Mouse (Mus musculus) brown adipose tissue, adult 24 weeks (tissue): ENCODE results near the gene Tpsb2. TPM values are rescaled to one million over a fixed set of nuclear protein-coding genes. Genes with fewer than 3 reads are reported as not detected.

Source experiments
- H3K27ac ChIP-seq: fragments of 200-500 bp; replicated peaks from 2 replicates; pipeline ENCODE4 v1.5.1; 2012; ENCODE audit warnings: low read depth, mild to moderate bottlenecking, low read length
- H3K4me1 ChIP-seq: fragments of 200-500 bp; 2 replicates; pipeline ENCODE4 v1.6.1; 2012; ENCODE audit warnings: low read length, mixed read lengths; ENCODE audit not compliant: control insufficient read depth, insufficient read depth, insufficient read length
- H3K4me3 ChIP-seq: fragments of 200-500 bp; 2 replicates; pipeline ENCODE4 v1.5.1; 2012; ENCODE audit warnings: low read depth, mild to moderate bottlenecking, low read length, moderate library complexity; ENCODE audit not compliant: insufficient read depth
- polyA plus RNA-seq: library from polyadenylated mRNA; stranded (reverse); fragments of >200 nt; gene quantifications from 2 replicates; pipeline ENCODE4 v1.2.4, GENCODE M21; 2012; ENCODE audit not compliant: missing spikeins, insufficient read depth, insufficient read length

Gene Tpsb2
- polyA plus RNA-seq, 1 experiment: 8.8 TPM

GRCm38 (mm10) chr17:25414917-25415316 is 48.8 kb downstream of the Tpsb2 start:
- Histone ChIP-seq H3K4me3 (no peak overlapping the region), H3K4me1 (0 out of 2 replicates have a peak, but pooled peaks cover 2% of the 10 kb centered on the region), H3K27ac (no peak overlapping the region)

GRCm38 (mm10) chr17:25415421-25415913 is 49.4 kb downstream of the Tpsb2 start:
- 0 out of 2 replicates have a peak, but pooled peaks cover 2% of the 10 kb centered on the region for H3K4me1 ChIP-seq

GRCm38 (mm10) chr17:25416219-25416618 is 50.1 kb downstream of the Tpsb2 start:
- H3K4me1 ChIP-seq: 0 out of 2 replicates have a peak, but pooled peaks cover 2% of the 10 kb centered on the region
- no peak overlapping the region for H3K4me3 ChIP-seq
- no peak overlapping the region for H3K27ac ChIP-seq

More at GRCm38 (mm10) chr17:25415421-25415913, 49.4 kb downstream of the Tpsb2 start:
- H3K4me3 ChIP-seq: no peak overlapping the region
- no peak overlapping the region for H3K27ac ChIP-seq

GRCm38 (mm10) chr17:25417990-25418389 is 51.9 kb downstream of the Tpsb2 start:
- no peak overlapping the region for H3K27ac ChIP-seq
- 0 out of 2 replicates have a peak, but pooled peaks cover 2% of the 10 kb centered on the region for H3K4me1 ChIP-seq
- H3K4me3 ChIP-seq: no peak overlapping the region

Other genes with a start within 250 kb of the Tpsb2 start
- not detected in 2 replicates for gene Ptx4, start 245.5 kb upstream of the Tpsb2 start, polyA plus RNA-seq
- gene Clcn7, start 232.9 kb upstream of the Tpsb2 start, polyA plus RNA-seq: 9.6 and 11.5 TPM in 2 replicates
- gene Ccdc154, start 203.8 kb upstream of the Tpsb2 start, polyA plus RNA-seq: not detected in 2 replicates
- gene Gm38655, start 190.8 kb upstream of the Tpsb2 start, polyA plus RNA-seq: not detected in 2 replicates
- gene BC003965, start 181.8 kb upstream of the Tpsb2 start, polyA plus RNA-seq: 27.3 and 36.9 TPM in 2 replicates
- 2.5 and 4.3 TPM in 2 replicates for gene Unkl, start 177.9 kb upstream of the Tpsb2 start, polyA plus RNA-seq
- 27.6 and 32.7 TPM in 2 replicates for gene Gnptg, start 126.2 kb upstream of the Tpsb2 start, polyA plus RNA-seq
- 9.9 and 13.1 TPM in 2 replicates for gene Tsr3, start 126.1 kb upstream of the Tpsb2 start, polyA plus RNA-seq
- gene Baiap3, start 109.9 kb upstream of the Tpsb2 start, polyA plus RNA-seq: 1.1 and 2.9 TPM in 2 replicates
- gene Ube2i, start 91.7 kb upstream of the Tpsb2 start, polyA plus RNA-seq: 56.0 and 66.5 TPM in 2 replicates
- gene Prss34, start 67.9 kb upstream of the Tpsb2 start, polyA plus RNA-seq: not detected in 2 replicates
- not detected in 2 replicates for gene Prss28, start 57.7 kb upstream of the Tpsb2 start, polyA plus RNA-seq
- not detected in 2 replicates for gene Prss29, start 47.7 kb upstream of the Tpsb2 start, polyA plus RNA-seq
- gene Tpsab1, start 20.7 kb upstream of the Tpsb2 start, polyA plus RNA-seq: 0.63 TPM in 1 of 2 replicates, not detected in the other
- gene Tpsg1, start 3.0 kb downstream of the Tpsb2 start, polyA plus RNA-seq: 0.99 TPM in 1 of 2 replicates, not detected in the other
- gene Cacna1h, start 67.5 kb downstream of the Tpsb2 start, polyA plus RNA-seq: 1.3 TPM in 1 of 2 replicates, not detected in the other
- not detected in 2 replicates for gene Tekt4, start 88.3 kb downstream of the Tpsb2 start, polyA plus RNA-seq
- not detected in 2 replicates for gene Sstr5, start 131.0 kb downstream of the Tpsb2 start, polyA plus RNA-seq
- 0.79 TPM in 1 of 2 replicates, not detected in the other for gene Sox8, start 204.4 kb downstream of the Tpsb2 start, polyA plus RNA-seq
- 24.0 and 41.1 TPM in 2 replicates for gene Lmf1, start 212.8 kb downstream of the Tpsb2 start, polyA plus RNA-seq